13 mouse cellular contexts compared by ENCODE assay signal in the genomic region with DNA sequence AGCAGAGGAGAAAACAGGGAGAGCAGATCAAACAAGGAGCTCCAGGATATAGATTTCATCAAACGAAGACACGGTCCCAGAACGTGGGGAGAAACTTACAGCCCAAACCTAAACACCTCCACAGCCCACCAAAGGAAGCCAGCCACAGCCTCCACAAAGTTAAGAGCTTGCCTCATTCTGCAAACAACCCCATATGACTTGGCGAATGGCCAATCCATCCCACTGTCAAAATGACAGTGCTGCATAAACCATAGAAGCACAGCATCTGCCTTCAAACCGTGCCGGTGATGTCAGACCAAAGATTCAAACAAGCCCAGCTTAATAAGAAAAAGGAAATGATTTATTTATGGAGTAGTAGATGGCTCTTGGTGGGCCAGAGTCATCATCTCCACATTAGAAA. TPM values are rescaled to one million over a fixed set of nuclear protein-coding genes. Genes with fewer than 3 reads are reported as not detected.
DNase-seq lines count a peak whose midpoint lies in the region; ATAC-seq and TF ChIP-seq lines count a peak whose summit lies in the region.
"Had no signal": no experiment of that assay in that cellular context is flagged by ENCODE, and none has a peak within 500 bp of the region (broad histone marks: within the 10 kb centered on the region; RNA-seq: fewer than 3 reads in every experiment).

No protein-coding gene starts in this region.

- intact Hi-C loops in left cerebral cortex, postnatal 25 days (cut with DNase I), result no loop called here

- peak; percentile 76 for DNase-seq in forebrain, embryonic 14.5 days (ENCODE audit: low spot score)
- no peak for DNase-seq in forebrain, embryonic 11.5 days (ENCODE audit: low spot score)
- DNase-seq in layer of hippocampus, adult 11-12 months (ENCODE audit: low spot score), result peak; percentile 63
- DNase-seq in layer of hippocampus, adult 9-10 months (ENCODE audit: low spot score), result no peak
- peak; percentile 85 for DNase-seq in brain, embryonic 14.5 days (ENCODE audit: low read depth)
- peak; percentile 32 to 49 for DNase-seq in left cerebral cortex, postnatal 25 days (ENCODE audit: low spot score in 2 of 2)
- no peak for DNase-seq in adrenal gland, postnatal 25 days
- DNase-seq: cerebellum, adult 11-12 months; spleen, adult 18-20 months had no signal

- no peaks in the 10 kb centered on the region for H3K4me1 ChIP-seq in forebrain, embryonic 14.5 days (ENCODE audit: control insufficient read depth, insufficient read depth, low read length)
- no peaks in the 10 kb centered on the region for H3K4me1 ChIP-seq in forebrain, embryonic 11.5 days (replicated peaks; ENCODE audit: control insufficient read depth, insufficient read depth, low read length)
- H3K4me1 ChIP-seq: heart, embryonic 15.5 days had no signal

- no peaks in the 10 kb centered on the region for H3K36me3 ChIP-seq in forebrain, embryonic 14.5 days (ENCODE audit: control insufficient read depth, insufficient read depth, low read length)
- H3K36me3 ChIP-seq in forebrain, embryonic 11.5 days (ENCODE audit: control insufficient read depth, insufficient read depth, low read length), result no peaks in the 10 kb centered on the region
- H3K36me3 ChIP-seq: heart, embryonic 15.5 days had no signal

- no peaks in the 10 kb centered on the region for H3K9me3 ChIP-seq in forebrain, embryonic 14.5 days (replicated peaks; ENCODE audit: control insufficient read depth, low read length)
- no peaks in the 10 kb centered on the region for H3K9me3 ChIP-seq in forebrain, embryonic 11.5 days (ENCODE audit: control insufficient read depth, low read length)
- H3K9me3 ChIP-seq: heart, embryonic 15.5 days had no signal

- 80% methylated on average over 6 of the region's 6 CpGs for WGBS in forebrain, embryonic 14.5 days
- 87% methylated on average over 6 of the region's 6 CpGs for WGBS in forebrain, embryonic 11.5 days

- no peak overlapping the region for H3K4me3 ChIP-seq in forebrain, embryonic 14.5 days (ENCODE audit: low read depth, low read length)
- no peak overlapping the region for H3K4me3 ChIP-seq in forebrain, embryonic 11.5 days (ENCODE audit: low read depth, low read length)
- H3K4me3 ChIP-seq: heart, embryonic 15.5 days had no signal

- no peak for TF ChIP-seq POLR2A in brain, embryonic 14.5 days (IDR thresholded peaks at IDR 0.05; ENCODE audit: borderline replicate concordance, extremely low read depth, insufficient read depth, insufficient read length, poor library complexity, severe bottlenecking)

- no peaks in the 10 kb centered on the region for H3K27me3 ChIP-seq in forebrain, embryonic 14.5 days (replicated peaks; ENCODE audit: control insufficient read depth, insufficient read depth, low read length)
- no peaks in the 10 kb centered on the region for H3K27me3 ChIP-seq in forebrain, embryonic 11.5 days (ENCODE audit: control insufficient read depth, insufficient read depth, low read length)
- H3K27me3 ChIP-seq: heart, embryonic 15.5 days had no signal

- no peak overlapping the region for H3K9ac ChIP-seq in forebrain, embryonic 14.5 days (ENCODE audit: low read length)
- no peak overlapping the region for H3K9ac ChIP-seq in forebrain, embryonic 11.5 days (ENCODE audit: low read length)
- H3K9ac ChIP-seq: heart, embryonic 15.5 days; liver, embryonic 14.5 days had no signal

- ATAC-seq in forebrain, embryonic 14.5 days, result no peak
- ATAC-seq in forebrain, embryonic 11.5 days (replicated peaks; ENCODE audit: low FRiP score), result no peak
- no peak for ATAC-seq in monocyte, adult 5-6 weeks (replicated peaks; ENCODE audit: insufficient number of reproducible peaks, low FRiP score, low TSS enrichment, poor library complexity, severe bottlenecking)
- ATAC-seq: hindbrain, embryonic 16.5 days had no signal

- no peak overlapping the region for H3K27ac ChIP-seq in forebrain, embryonic 14.5 days (ENCODE audit: low read depth, low read length)
- H3K27ac ChIP-seq in forebrain, embryonic 11.5 days (ENCODE audit: low read depth, low read length), result no peak overlapping the region
- H3K27ac ChIP-seq: heart, embryonic 15.5 days; liver, embryonic 14.5 days had no signal

- no peak overlapping the region for H3K4me2 ChIP-seq in forebrain, embryonic 14.5 days (ENCODE audit: low read length)
- no peak overlapping the region for H3K4me2 ChIP-seq in forebrain, embryonic 11.5 days (ENCODE audit: low read depth, low read length, severe bottlenecking)
- H3K4me2 ChIP-seq: heart, embryonic 15.5 days had no signal

- no peak for TF ChIP-seq CTCF in brain, embryonic 14.5 days (IDR thresholded peaks at IDR 0.05; ENCODE audit: borderline replicate concordance, extremely low read depth, insufficient read depth, insufficient read length)

RNA-seq across cellular contexts. Expression of gene Abca5, which starts 7.4 kb away (rescaled TPM):
- 10.2 and 11.6 TPM in 2 replicates for polyA plus RNA-seq in forebrain, embryonic 14.5 days (2014; fragmentation: Nextera tagmentation; extraction: Ambion mirVana)
- polyA plus RNA-seq in forebrain, embryonic 11.5 days (2014; fragmentation: Nextera tagmentation; extraction: Ambion mirVana), result 2.3 and 3.8 TPM in 2 replicates
- polyA plus RNA-seq in brain, embryonic 14.5 days (2012; rRNA removed), result 4.6 and 6.5 TPM in 2 replicates
- total RNA-seq in left cerebral cortex, postnatal 25 days (2021), result 10 to 100 TPM; 45.0 to 48.3 TPM
- 0.29 to 7.1 TPM (median 0.75 TPM) in 3 replicates for total RNA-seq in monocyte, adult 5-6 weeks (2017)
- total RNA-seq in adrenal gland, postnatal 25 days (2021), result 8.9 and 14.0 TPM in 2 replicates

Comparison
In these comparisons a context has a peak if more than half of its experiments do, and no peak if none do; other contexts are left out.
1. DNase-seq: peak in forebrain, embryonic 14.5 days (single experiment), layer of hippocampus, adult 11-12 months (single experiment), brain, embryonic 14.5 days (single experiment) and left cerebral cortex, postnatal 25 days (2 of 2); none in forebrain, embryonic 11.5 days (single experiment), layer of hippocampus, adult 9-10 months (single experiment) and adrenal gland, postnatal 25 days (single experiment).